Mouse (Mus musculus): ENCODE measurements around the gene Ttc9b. TPM values are rescaled to one million over a fixed set of nuclear protein-coding genes. Genes with fewer than 3 reads are reported as not detected.
"Not testable (repeated sequence)": the region's sequence is repeated elsewhere in the genome, so short reads cannot be mapped to it uniquely, and the experiment has no call there.

Gene Ttc9b
- polyA plus RNA-seq, 1 experiment from 2014 or later, result 1.1 TPM

DNA sequence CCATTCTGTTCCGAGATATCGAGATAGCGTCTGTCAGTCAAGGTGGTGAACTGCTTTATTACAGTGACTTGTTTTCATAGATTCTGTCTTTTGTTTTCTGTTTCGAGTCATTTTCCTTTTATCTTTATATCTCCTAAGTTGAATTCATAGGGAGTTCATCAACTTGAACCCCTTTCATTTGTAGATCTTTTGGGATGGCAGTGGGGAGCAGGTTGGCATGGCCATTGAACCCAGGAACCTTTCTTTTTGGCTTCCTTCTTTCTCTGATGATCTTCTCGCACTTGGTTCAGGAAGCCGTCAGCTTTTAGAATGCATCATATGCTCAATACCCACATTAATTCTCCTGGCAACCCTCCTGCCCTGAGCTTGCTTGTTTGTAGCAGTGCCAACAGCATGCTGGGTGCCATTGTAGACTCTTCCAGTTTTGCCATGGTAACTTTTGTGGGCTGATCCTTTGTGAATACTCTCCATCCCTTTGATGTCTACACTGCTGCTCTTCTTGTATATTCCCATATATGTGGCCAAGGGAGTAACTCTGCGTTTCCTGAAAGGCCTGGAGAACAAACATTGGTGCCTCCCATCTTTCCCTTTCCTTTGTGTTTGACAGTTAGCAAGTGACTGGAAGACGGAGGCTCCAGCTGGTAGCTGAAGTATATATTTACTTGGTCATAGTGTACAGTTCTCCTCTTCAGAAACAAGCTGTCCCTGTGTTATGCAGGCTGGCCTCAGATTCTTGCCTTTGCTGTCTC is 39.8 kb upstream of the Ttc9b start:
- peaks cover 57% of the 10 kb centered on the region for H3K36me3 ChIP-seq
- no peak overlapping the region for H3K9ac ChIP-seq

GRCm38 (mm10) chr7:27621028-27621427 is 32.7 kb upstream of the Ttc9b start:
- H3K9ac ChIP-seq, result no peak overlapping the region
- H3K27ac ChIP-seq, result no peak overlapping the region
- H3K27me3 ChIP-seq, result no peaks in the 10 kb centered on the region
- WGBS, result 83% methylated on average over 6 of the region's 6 CpGs
- ATAC-seq (ENCODE audit: insufficient number of reproducible peaks, insufficient read depth, low FRiP score, low TSS enrichment, low read depth), result no peak
- no peak overlapping the region for H3K4me3 ChIP-seq
- H3K4me2 ChIP-seq, result no peak overlapping the region
- H3K9me3 ChIP-seq, result no peaks in the 10 kb centered on the region
- H3K36me3 ChIP-seq, result peaks cover 98% of the 10 kb centered on the region
- no peaks in the 10 kb centered on the region for H3K4me1 ChIP-seq

More for the DNA sequence above, 39.8 kb upstream of the Ttc9b start:
- no peak overlapping the region for H3K4me3 ChIP-seq
- H3K4me1 ChIP-seq, result no peaks in the 10 kb centered on the region
- H3K9me3 ChIP-seq, result no peaks in the 10 kb centered on the region
- no peak overlapping the region for H3K4me2 ChIP-seq
- H3K27me3 ChIP-seq, result no peaks in the 10 kb centered on the region
- no peak overlapping the region for H3K27ac ChIP-seq
- 87% methylated on average over 8 of the region's 8 CpGs for WGBS
- ATAC-seq (ENCODE audit: insufficient number of reproducible peaks, insufficient read depth, low FRiP score, low TSS enrichment, low read depth), result no peak

- Histone ChIP-seq H3K27me3 (no peaks in the 10 kb centered on the region), H3K9ac (no peak overlapping the region), H3K4me2 (no peak overlapping the region), H3K27ac (no peak overlapping the region), H3K4me1 (no peaks in the 10 kb centered on the region), H3K36me3 (peaks cover 98% of the 10 kb centered on the region), H3K9me3 (no peaks in the 10 kb centered on the region), H3K4me3 (no peak overlapping the region)
- no peak for ATAC-seq (ENCODE audit: insufficient number of reproducible peaks, insufficient read depth, low FRiP score, low TSS enrichment, low read depth)
- WGBS, result 69% methylated on average over 1 of the region's 1 CpGs
Observed at GRCm38 (mm10) chr7:27622234-27622633, 31.5 kb upstream of the Ttc9b start.

- H3K27me3 ChIP-seq, result no peaks in the 10 kb centered on the region
- no peak overlapping the region for H3K4me3 ChIP-seq
- no peak overlapping the region for H3K9ac ChIP-seq
- H3K9me3 ChIP-seq, result no peaks in the 10 kb centered on the region
- H3K27ac ChIP-seq, result no peak overlapping the region
- peaks cover 98% of the 10 kb centered on the region for H3K36me3 ChIP-seq
- H3K4me1 ChIP-seq, result no peaks in the 10 kb centered on the region
- no peak for ATAC-seq (ENCODE audit: insufficient number of reproducible peaks, insufficient read depth, low FRiP score, low TSS enrichment, low read depth)
- H3K4me2 ChIP-seq, result no peak overlapping the region
Observed at GRCm38 (mm10) chr7:27624967-27625366, 28.7 kb upstream of the Ttc9b start.

DNA sequence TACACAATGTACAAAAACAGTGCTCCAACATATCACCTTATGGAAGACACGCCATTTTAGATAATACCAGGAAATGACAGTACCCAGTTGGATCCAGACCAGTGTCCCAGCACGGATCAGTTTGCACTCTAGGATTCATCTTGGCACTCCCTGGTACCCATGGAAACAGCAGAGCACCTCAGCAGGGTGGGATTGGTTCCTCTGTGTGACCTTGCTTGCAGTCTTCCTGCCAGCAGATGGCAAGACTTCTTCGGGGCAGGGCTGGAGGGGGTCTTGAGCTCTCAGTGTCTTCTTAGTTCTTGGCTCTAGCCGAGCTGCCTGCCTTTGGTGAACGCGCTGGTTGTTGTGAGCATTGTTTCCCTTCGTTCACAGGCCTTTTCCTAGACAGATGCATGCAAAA is 26.0 kb upstream of the Ttc9b start:
- Histone ChIP-seq H3K27me3 (no peaks in the 10 kb centered on the region), H3K4me3 (no peak overlapping the region), H3K27ac (no peak overlapping the region), H3K9ac (no peak overlapping the region), H3K4me1 (no peaks in the 10 kb centered on the region), H3K4me2 (no peak overlapping the region), H3K36me3 (peaks cover 93% of the 10 kb centered on the region), H3K9me3 (no peaks in the 10 kb centered on the region)
- WGBS, result 92% methylated on average over 7 of the region's 7 CpGs
- ATAC-seq (ENCODE audit: insufficient number of reproducible peaks, insufficient read depth, low FRiP score, low TSS enrichment, low read depth), result no peak

DNA sequence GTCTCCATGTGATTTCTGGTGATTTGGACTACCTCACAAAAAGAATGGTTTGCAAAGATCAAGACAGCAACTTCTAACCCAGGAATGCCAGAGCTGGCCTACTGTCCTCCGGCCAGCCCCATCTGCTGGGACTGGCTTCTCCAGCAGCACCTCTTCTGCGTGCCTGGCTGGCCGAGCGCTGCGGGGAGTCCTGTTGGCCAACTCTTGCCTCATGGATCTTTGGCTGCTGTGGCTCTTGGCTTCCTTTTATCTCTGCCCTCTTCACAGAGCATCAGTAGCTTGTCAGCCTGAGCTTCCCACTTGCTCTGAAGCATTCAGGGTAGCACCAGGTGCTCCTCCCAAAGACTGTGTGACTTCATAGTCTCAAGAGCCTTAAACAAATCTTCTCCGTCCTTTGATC is 25.5 kb upstream of the Ttc9b start:
- no peaks in the 10 kb centered on the region for H3K27me3 ChIP-seq
- no peak for ATAC-seq (ENCODE audit: insufficient number of reproducible peaks, insufficient read depth, low FRiP score, low TSS enrichment, low read depth)
- H3K4me3 ChIP-seq, result no peak overlapping the region
- no peaks in the 10 kb centered on the region for H3K4me1 ChIP-seq
- 95% methylated on average over 6 of the region's 6 CpGs for WGBS
- H3K9me3 ChIP-seq, result no peaks in the 10 kb centered on the region
- no peak overlapping the region for H3K27ac ChIP-seq
- H3K4me2 ChIP-seq, result no peak overlapping the region
- H3K9ac ChIP-seq, result no peak overlapping the region
- peaks cover 93% of the 10 kb centered on the region for H3K36me3 ChIP-seq

- not testable (repeated sequence) for H3K4me3 ChIP-seq; H3K27ac ChIP-seq; ATAC-seq (ENCODE audit: insufficient number of reproducible peaks, insufficient read depth, low FRiP score, low TSS enrichment, low read depth); H3K9ac ChIP-seq; H3K4me1 ChIP-seq; H3K4me2 ChIP-seq; H3K27me3 ChIP-seq; H3K9me3 ChIP-seq
- H3K36me3 ChIP-seq, result peaks cover 93% of the 10 kb centered on the region
- WGBS, result 93% methylated on average over 7 of the region's 7 CpGs
Observed at GRCm38 (mm10) chr7:27628816-27629215, 24.9 kb upstream of the Ttc9b start.

DNA sequence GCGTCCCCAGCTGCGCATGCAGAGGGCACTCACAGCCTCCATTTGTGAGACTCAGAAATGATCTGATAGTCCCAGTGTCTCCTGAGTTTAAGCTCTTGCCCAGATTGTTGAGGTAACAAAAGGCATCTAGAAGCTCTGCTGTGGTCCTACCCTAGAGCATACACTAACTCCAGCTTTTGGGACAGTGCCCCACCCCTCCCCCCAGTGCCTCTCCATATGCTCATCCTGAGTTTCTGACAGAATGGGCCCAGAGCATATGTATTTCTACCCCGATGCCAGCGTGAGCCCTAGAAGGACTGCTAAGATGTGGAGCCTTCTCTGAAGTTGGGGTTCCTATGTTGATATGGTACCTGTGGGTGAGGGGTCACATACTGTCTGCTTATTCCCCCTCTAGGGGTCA is 22.3 kb upstream of the Ttc9b start:
- Histone ChIP-seq H3K27me3 (no peaks in the 10 kb centered on the region), H3K9ac (no peak overlapping the region), H3K27ac (no peak overlapping the region), H3K4me2 (no peak overlapping the region), H3K36me3 (peaks cover 93% of the 10 kb centered on the region), H3K4me1 (no peaks in the 10 kb centered on the region), H3K9me3 (no peaks in the 10 kb centered on the region), H3K4me3 (no peak overlapping the region)
- WGBS, result 97% methylated on average over 4 of the region's 4 CpGs
- ATAC-seq (ENCODE audit: insufficient number of reproducible peaks, insufficient read depth, low FRiP score, low TSS enrichment, low read depth), result no peak

DNA sequence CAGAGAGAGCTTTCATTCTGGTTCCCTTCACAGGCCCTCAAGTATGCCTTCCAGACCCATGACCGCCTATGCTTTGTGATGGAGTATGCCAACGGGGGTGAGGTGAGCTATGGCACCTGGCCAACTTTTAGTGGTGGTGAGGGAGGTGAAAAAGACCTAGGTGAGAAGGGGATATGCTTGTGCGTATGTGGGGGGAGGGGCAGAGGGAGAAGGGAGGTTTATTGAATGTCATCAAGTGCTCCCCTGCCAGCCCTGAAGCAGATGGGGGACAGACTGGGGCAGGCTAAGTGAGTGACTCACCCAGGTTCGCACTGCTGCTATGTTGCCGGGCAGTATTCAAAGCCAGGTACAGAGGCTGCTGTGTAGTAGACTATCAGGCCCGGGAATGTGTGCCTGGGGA is 20.5 kb upstream of the Ttc9b start:
- H3K27ac ChIP-seq, result no peak overlapping the region
- H3K36me3 ChIP-seq, result peaks cover 91% of the 10 kb centered on the region
- H3K4me1 ChIP-seq, result no peaks in the 10 kb centered on the region
- H3K4me3 ChIP-seq, result no peak overlapping the region
- H3K27me3 ChIP-seq, result no peaks in the 10 kb centered on the region
- H3K9ac ChIP-seq, result no peak overlapping the region
- 93% methylated on average over 6 of the region's 6 CpGs for WGBS
- H3K9me3 ChIP-seq, result no peaks in the 10 kb centered on the region
- no peak overlapping the region for H3K4me2 ChIP-seq
- ATAC-seq (ENCODE audit: insufficient number of reproducible peaks, insufficient read depth, low FRiP score, low TSS enrichment, low read depth), result no peak

DNA sequence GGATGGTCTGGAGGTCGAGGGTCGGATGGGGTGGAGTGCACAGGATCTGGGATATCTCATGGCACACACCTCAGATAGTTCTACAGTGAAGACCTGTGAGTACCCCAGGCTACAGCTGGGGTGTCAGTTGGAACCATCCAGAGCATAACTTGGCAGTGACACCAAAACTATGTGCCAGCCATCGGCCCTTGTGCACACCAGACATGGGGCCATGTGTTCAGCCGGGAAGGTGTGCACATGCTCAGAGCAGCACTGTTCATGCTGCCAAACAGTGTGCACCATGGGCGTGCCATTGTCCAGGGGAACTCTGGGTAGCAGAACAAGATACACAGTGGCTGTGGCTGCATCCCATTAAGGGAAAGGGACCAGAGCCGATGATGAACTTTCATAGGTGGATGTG is 19.0 kb upstream of the Ttc9b start:
- H3K4me2 ChIP-seq, result no peak overlapping the region
- no peak overlapping the region for H3K4me3 ChIP-seq
- H3K9me3 ChIP-seq, result no peaks in the 10 kb centered on the region
- no peak overlapping the region for H3K9ac ChIP-seq
- WGBS, result 96% methylated on average over 6 of the region's 6 CpGs
- no peak overlapping the region for H3K27ac ChIP-seq
- H3K4me1 ChIP-seq, result no peaks in the 10 kb centered on the region
- ATAC-seq (ENCODE audit: insufficient number of reproducible peaks, insufficient read depth, low FRiP score, low TSS enrichment, low read depth), result no peak
- H3K36me3 ChIP-seq, result peaks cover 80% of the 10 kb centered on the region
- no peaks in the 10 kb centered on the region for H3K27me3 ChIP-seq

- H3K36me3 ChIP-seq, result peaks cover 79% of the 10 kb centered on the region
- not testable (repeated sequence) for H3K27ac ChIP-seq, H3K27me3 ChIP-seq, H3K4me3 ChIP-seq, H3K9ac ChIP-seq, H3K4me2 ChIP-seq, H3K9me3 ChIP-seq, H3K4me1 ChIP-seq
- 97% methylated on average over 2 of the region's 2 CpGs for WGBS
- 0 out of 2 replicates have a peak, but pooled peaks have one; percentile 62 for ATAC-seq (ENCODE audit: insufficient number of reproducible peaks, insufficient read depth, low FRiP score, low TSS enrichment, low read depth)
Observed at GRCm38 (mm10) chr7:27635094-27635493, 18.6 kb upstream of the Ttc9b start.

GRCm38 (mm10) chr7:27644471-27644870 is 9.2 kb upstream of the Ttc9b start:
- Histone ChIP-seq H3K36me3 (peaks cover 9% of the 10 kb centered on the region; the same call in 1 of the 2 replicates), H3K9me3 (no peaks in the 10 kb centered on the region), H3K27ac (no peak overlapping the region), H3K4me3 (no peak overlapping the region), H3K4me2 (no peak overlapping the region), H3K4me1 (no peaks in the 10 kb centered on the region), H3K27me3 (no peaks in the 10 kb centered on the region), H3K9ac (no peak overlapping the region)
- ATAC-seq (ENCODE audit: insufficient number of reproducible peaks, insufficient read depth, low FRiP score, low TSS enrichment, low read depth), result no peak
- WGBS, result 61% methylated on average over 1 of the region's 1 CpGs
